Comparison of ENCODE assay signal across 20 mouse cellular contexts in genomic region chr16:12706907-12707306, GRCm38 (mm10).
"Had no signal": no experiment of that assay in that cellular context is flagged by ENCODE, and none has a peak within 500 bp of the region (broad histone marks: within the 10 kb centered on the region; RNA-seq: fewer than 3 reads in every experiment).

No protein-coding gene starts in this region.

- H3K9ac ChIP-seq: forebrain, postnatal 0 days; heart, embryonic 12.5 days; hindbrain, embryonic 13.5 days; hindbrain, embryonic 15.5 days; limb, embryonic 13.5 days; limb, embryonic 15.5 days; liver, embryonic 12.5 days had no signal

- H3K4me1 ChIP-seq: heart, embryonic 10.5 days; heart, embryonic 12.5 days; hindbrain, embryonic 13.5 days; hindbrain, embryonic 15.5 days; limb, embryonic 13.5 days; limb, embryonic 15.5 days had no signal

- H3K36me3 ChIP-seq: heart, embryonic 10.5 days; heart, embryonic 12.5 days; hindbrain, embryonic 13.5 days; hindbrain, embryonic 15.5 days; limb, embryonic 13.5 days; limb, embryonic 15.5 days; liver, embryonic 12.5 days had no signal

- H3K4me2 ChIP-seq: heart, embryonic 12.5 days; hindbrain, embryonic 13.5 days; hindbrain, embryonic 15.5 days; limb, embryonic 13.5 days; limb, embryonic 15.5 days; liver, embryonic 12.5 days had no signal

- H3K9me3 ChIP-seq: heart, embryonic 10.5 days; heart, embryonic 12.5 days; hindbrain, embryonic 13.5 days; hindbrain, embryonic 15.5 days; limb, embryonic 13.5 days; limb, embryonic 15.5 days; liver, embryonic 12.5 days had no signal

- H3K27me3 ChIP-seq: heart, embryonic 12.5 days; hindbrain, embryonic 13.5 days; hindbrain, embryonic 15.5 days; limb, embryonic 13.5 days; limb, embryonic 15.5 days; liver, embryonic 12.5 days had no signal

- ATAC-seq: forebrain, postnatal 0 days; hindbrain, postnatal 0 days; liver, embryonic 12.5 days had no signal

- H3K4me3 ChIP-seq: heart, embryonic 10.5 days; heart, embryonic 12.5 days; hindbrain, embryonic 13.5 days; hindbrain, embryonic 15.5 days; limb, embryonic 13.5 days; limb, embryonic 15.5 days; liver, embryonic 12.5 days had no signal

- H3K27ac ChIP-seq: heart, embryonic 10.5 days; hindbrain, embryonic 13.5 days; hindbrain, embryonic 15.5 days; hindbrain, postnatal 0 days; limb, embryonic 13.5 days; limb, embryonic 15.5 days; liver, embryonic 12.5 days had no signal

- DNase-seq: forebrain, postnatal 0 days; gastrocnemius, postnatal 14 days; gastrocnemius, postnatal 36 days; heart, adult 18-20 months; heart, postnatal 10 days; kidney, adult 11 months; kidney, adult 8-10 months; kidney, postnatal 14 days; kidney, postnatal 36 days; layer of hippocampus, adult 9-11 months; layer of hippocampus, postnatal 36 days; left cerebral cortex, postnatal 4 days had no signal
